16 mouse cellular contexts compared by ENCODE assay signal in the genomic region with DNA sequence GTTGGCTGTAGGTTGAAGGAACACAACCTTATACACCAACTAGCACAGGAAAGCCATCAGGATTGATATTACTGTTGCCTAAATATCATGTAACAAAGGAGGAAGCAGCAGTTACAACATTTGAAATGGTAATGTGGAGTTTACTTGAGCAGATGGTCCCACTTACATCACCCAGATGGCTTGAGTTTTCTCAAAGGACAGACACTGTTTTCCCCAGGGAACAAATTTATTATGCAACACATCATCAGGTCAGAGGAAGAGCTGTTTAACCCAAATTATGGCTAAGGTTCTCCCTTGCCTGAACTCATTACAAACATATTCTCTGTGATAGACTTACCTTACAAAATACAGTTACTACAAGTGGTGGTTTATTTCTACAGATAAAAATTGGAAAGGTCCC.
A peak's percentile ranks its signal among the peaks of the same experiment; 100 is the strongest.
DNase-seq lines count a peak whose midpoint lies in the region; ATAC-seq and TF ChIP-seq lines count a peak whose summit lies in the region.
"Had no signal": no experiment of that assay in that cellular context is flagged by ENCODE, and none has a peak within 500 bp of the region (broad histone marks: within the 10 kb centered on the region; RNA-seq: fewer than 3 reads in every experiment).

No protein-coding gene starts in this region.

- no peaks in the 10 kb centered on the region for H3K9me3 ChIP-seq in hindbrain, postnatal 0 days (ENCODE audit: low read length)
- H3K9me3 ChIP-seq in hindbrain, embryonic 14.5 days (ENCODE audit: control insufficient read depth, low read length): no peaks in the 10 kb centered on the region
- no peaks in the 10 kb centered on the region for H3K9me3 ChIP-seq in forebrain, postnatal 0 days (ENCODE audit: low read length)

- no peak for TF ChIP-seq CTCF in hindbrain, postnatal 0 days (IDR thresholded peaks at IDR 0.05; ENCODE audit: low read depth)
- no peak for TF ChIP-seq CTCF in forebrain, postnatal 0 days (IDR thresholded peaks at IDR 0.05; ENCODE audit: low read depth)
- no peak for TF ChIP-seq CTCF in lung, adult 2 months (IDR thresholded peaks at IDR 0.05; ENCODE audit: insufficient read depth, low read length)

- no peak for DNase-seq in cerebellum, adult 8-10 months
- DNase-seq in hindbrain, postnatal 0 days (ENCODE audit: low spot score): peak; percentile 34
- no peak for DNase-seq in hindbrain, embryonic 14.5 days (ENCODE audit: low spot score)
- DNase-seq in brain, adult 2 months (ENCODE audit: low read depth, low spot score): peak; percentile 79
- DNase-seq in forebrain, postnatal 0 days: peak; percentile 77
- no peak for DNase-seq in lung, adult 2 months
- no peak for DNase-seq in testis, postnatal 10 days (ENCODE audit: low spot score)
- DNase-seq: heart, adult 2 months; kidney, adult 9 months; thymus, postnatal 36 days had no signal

- no peaks in the 10 kb centered on the region for H3K4me1 ChIP-seq in hindbrain, postnatal 0 days (ENCODE audit: insufficient read depth, low read length)
- no peaks in the 10 kb centered on the region for H3K4me1 ChIP-seq in hindbrain, embryonic 14.5 days (replicated peaks; ENCODE audit: control insufficient read depth, insufficient read depth, low read length)
- H3K4me1 ChIP-seq in forebrain, postnatal 0 days (ENCODE audit: insufficient read depth): no peaks in the 10 kb centered on the region
- no peaks in the 10 kb centered on the region for H3K4me1 ChIP-seq in lung, adult 2 months (ENCODE audit: control insufficient read depth, insufficient read depth, low read length)
- H3K4me1 ChIP-seq: megakaryocyte, embryonic 14.5 days had no signal

- H3K4me3 ChIP-seq in hindbrain, postnatal 0 days (ENCODE audit: low read length): no peak overlapping the region
- no peak overlapping the region for H3K4me3 ChIP-seq in hindbrain, embryonic 14.5 days (replicated peaks; ENCODE audit: low read length)
- H3K4me3 ChIP-seq in forebrain, postnatal 0 days (ENCODE audit: low read depth, low read length): no peak overlapping the region
- no peak overlapping the region for H3K4me3 ChIP-seq in lung, adult 2 months (replicated peaks; ENCODE audit: extremely low read depth, low read depth, low read length)
- H3K4me3 ChIP-seq: heart, adult 2 months; megakaryocyte, embryonic 14.5 days had no signal

- no peak overlapping the region for H3K9ac ChIP-seq in hindbrain, postnatal 0 days (replicated peaks; ENCODE audit: low read length)
- H3K9ac ChIP-seq in hindbrain, embryonic 14.5 days: no peak overlapping the region
- H3K9ac ChIP-seq in forebrain, postnatal 0 days: no peak overlapping the region

- peak; percentile 67 for ATAC-seq in cerebellum, adult (ENCODE audit: insufficient number of reproducible peaks, low FRiP score, low TSS enrichment)
- no peak for ATAC-seq in hindbrain, postnatal 0 days
- ATAC-seq in hindbrain, embryonic 14.5 days (ENCODE audit: low FRiP score): no peak
- ATAC-seq in forebrain, postnatal 0 days: peak; percentile 62
- ATAC-seq: activated CD4-positive, CD25-positive, alpha-beta regulatory T cell, adult 4 months; lung, postnatal 0 days had no signal

- H3K27me3 ChIP-seq in hindbrain, postnatal 0 days (ENCODE audit: insufficient read depth, low read length): no peaks in the 10 kb centered on the region
- no peaks in the 10 kb centered on the region for H3K27me3 ChIP-seq in hindbrain, embryonic 14.5 days (ENCODE audit: control insufficient read depth, insufficient read depth, low read length)
- no peaks in the 10 kb centered on the region for H3K27me3 ChIP-seq in forebrain, postnatal 0 days (ENCODE audit: insufficient read depth, low read length)
- H3K27me3 ChIP-seq: CH12.LX; megakaryocyte, embryonic 14.5 days had no signal

- no peaks in the 10 kb centered on the region for H3K36me3 ChIP-seq in hindbrain, postnatal 0 days (ENCODE audit: insufficient read depth, low read length)
- H3K36me3 ChIP-seq in hindbrain, embryonic 14.5 days (replicated peaks; ENCODE audit: control insufficient read depth, insufficient read depth): no peaks in the 10 kb centered on the region
- no peaks in the 10 kb centered on the region for H3K36me3 ChIP-seq in forebrain, postnatal 0 days (ENCODE audit: insufficient read depth)

- no peak for TF ChIP-seq POLR2A in lung, adult 2 months (IDR thresholded peaks at IDR 0.05; ENCODE audit: borderline replicate concordance, extremely low read depth, low read depth, low read length)

- no peak overlapping the region for H3K27ac ChIP-seq in hindbrain, postnatal 0 days
- no peak overlapping the region for H3K27ac ChIP-seq in hindbrain, embryonic 14.5 days
- H3K27ac ChIP-seq in forebrain, postnatal 0 days (ENCODE audit: low read depth, low read length): no peak overlapping the region
- H3K27ac ChIP-seq: heart, adult 2 months had no signal

- no peak overlapping the region for H3K4me2 ChIP-seq in hindbrain, postnatal 0 days (ENCODE audit: low read depth, low read length)
- no peak overlapping the region for H3K4me2 ChIP-seq in hindbrain, embryonic 14.5 days (replicated peaks)
- H3K4me2 ChIP-seq in forebrain, postnatal 0 days (ENCODE audit: low read depth): no peak overlapping the region
- H3K4me2 ChIP-seq: liver, embryonic 11.5 days had no signal

Comparison
In these comparisons a context has a peak if more than half of its experiments do, and no peak if none do; other contexts are left out.
1. DNase-seq: peak in hindbrain, postnatal 0 days (single experiment), brain, adult 2 months (single experiment) and forebrain, postnatal 0 days (single experiment); none in cerebellum, adult 8-10 months (single experiment), hindbrain, embryonic 14.5 days (single experiment), lung, adult 2 months (single experiment) and testis, postnatal 10 days (single experiment).
2. ATAC-seq: peak in cerebellum, adult (single experiment) and forebrain, postnatal 0 days (single experiment); none in hindbrain, postnatal 0 days (single experiment) and hindbrain, embryonic 14.5 days (single experiment).